Mouse (Mus musculus): ENCODE results near the gene Nop2. TPM values are rescaled to one million over a fixed set of nuclear protein-coding genes. Genes with fewer than 3 reads are reported as not detected.

Nop2 gene
- polyA plus RNA-seq, 1 experiment from 2014 or later, result 45.0 TPM

DNA sequence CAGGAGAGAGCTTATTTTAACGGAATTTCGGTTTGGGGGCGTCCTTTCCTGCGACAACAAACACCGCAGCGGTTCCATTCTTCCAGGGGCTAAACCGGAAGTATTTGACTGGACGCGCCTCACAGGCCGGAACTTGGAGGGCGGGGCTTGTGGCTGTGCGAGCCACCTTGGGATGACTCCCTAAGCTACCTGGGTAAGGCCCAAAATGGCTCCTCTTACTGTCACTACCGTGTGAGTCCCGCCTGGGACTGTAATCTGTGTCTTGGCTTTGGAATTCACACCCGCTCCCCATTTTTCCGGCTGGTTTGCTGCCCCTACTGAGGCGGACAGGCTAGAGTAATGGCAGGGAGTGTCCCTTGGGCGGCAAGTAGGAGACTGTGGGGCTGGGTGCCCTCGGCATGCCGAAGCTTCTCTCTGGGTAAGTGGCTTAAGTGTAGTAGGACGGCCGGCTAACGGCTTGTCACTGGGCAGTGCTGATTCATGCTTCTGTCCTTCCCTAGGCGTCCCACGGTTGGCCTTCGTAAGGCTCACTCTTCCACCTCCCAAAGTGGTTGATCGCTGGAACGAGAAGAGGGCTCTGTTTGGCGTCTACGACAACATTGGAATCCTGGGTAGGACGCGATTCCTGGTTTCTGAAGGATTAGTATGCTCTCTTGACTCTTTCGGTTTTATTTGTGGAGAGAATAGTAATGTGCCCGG, 60.5 kb downstream of the Nop2 start:
- Histone ChIP-seq H3K9ac (replicated peaks; ENCODE audit: low read depth, low read length) (peak overlapping the region; percentile 70), H3K9me3 (ENCODE audit: control insufficient read depth, low read length) (no peaks in the 10 kb centered on the region), H3K27me3 (ENCODE audit: control insufficient read depth, insufficient read depth, low read length) (no peaks in the 10 kb centered on the region), H3K27ac (ENCODE audit: low read depth, low read length) (peak overlapping the region; percentile 97), H3K4me1 (ENCODE audit: control insufficient read depth, insufficient read depth, low read length) (peaks cover 6% of the 10 kb centered on the region; the same call in 1 of the 2 replicates), H3K36me3 (ENCODE audit: control insufficient read depth, insufficient read depth, low read length) (peaks cover 12% of the 10 kb centered on the region), H3K4me3 (ENCODE audit: low read depth, low read length) (peak overlapping the region; percentile 66), H3K4me2 (ENCODE audit: low read depth, low read length) (peak overlapping the region; percentile 90)
- WGBS, result under 1% methylated on average over 34 of the region's 34 CpGs
- ATAC-seq (ENCODE audit: low read depth), result peak; percentile 96

GRCm38 (mm10) chr6:125192841-125193240, 61.1 kb downstream of the Nop2 start:
- H3K36me3 ChIP-seq (ENCODE audit: control insufficient read depth, insufficient read depth, low read length), result peaks cover 6% of the 10 kb centered on the region; the same call in 1 of the 2 replicates
- no peaks in the 10 kb centered on the region for H3K27me3 ChIP-seq (ENCODE audit: control insufficient read depth, insufficient read depth, low read length)
- ATAC-seq (ENCODE audit: low read depth), result no peak
- 48% methylated on average over 5 of the region's 5 CpGs for WGBS
- no peaks in the 10 kb centered on the region for H3K9me3 ChIP-seq (ENCODE audit: control insufficient read depth, low read length)
- peak overlapping the region; percentile 70 for H3K9ac ChIP-seq (replicated peaks; ENCODE audit: low read depth, low read length)
- peak overlapping the region; percentile 90 for H3K4me2 ChIP-seq (ENCODE audit: low read depth, low read length)
- H3K27ac ChIP-seq (ENCODE audit: low read depth, low read length), result peak overlapping the region; percentile 97
- H3K4me3 ChIP-seq (ENCODE audit: low read depth, low read length), result peak overlapping the region; percentile 66
- peaks cover 6% of the 10 kb centered on the region; the same call in 1 of the 2 replicates for H3K4me1 ChIP-seq (ENCODE audit: control insufficient read depth, insufficient read depth, low read length)

GRCm38 (mm10) chr6:125193390-125193789, 61.7 kb downstream of the Nop2 start:
- H3K4me2 ChIP-seq (ENCODE audit: low read depth, low read length), result no peak overlapping the region
- 76% methylated on average over 7 of the region's 7 CpGs for WGBS
- no peaks in the 10 kb centered on the region for H3K27me3 ChIP-seq (ENCODE audit: control insufficient read depth, insufficient read depth, low read length)
- no peaks in the 10 kb centered on the region for H3K9me3 ChIP-seq (ENCODE audit: control insufficient read depth, low read length)
- H3K4me3 ChIP-seq (ENCODE audit: low read depth, low read length), result no peak overlapping the region
- H3K36me3 ChIP-seq (ENCODE audit: control insufficient read depth, insufficient read depth, low read length), result 0 out of 2 replicates have a peak, but pooled peaks cover 5% of the 10 kb centered on the region
- peaks cover 6% of the 10 kb centered on the region; the same call in 1 of the 2 replicates for H3K4me1 ChIP-seq (ENCODE audit: control insufficient read depth, insufficient read depth, low read length)
- H3K27ac ChIP-seq (ENCODE audit: low read depth, low read length), result no peak overlapping the region
- ATAC-seq (ENCODE audit: low read depth), result no peak
- no peak overlapping the region for H3K9ac ChIP-seq (replicated peaks; ENCODE audit: low read depth, low read length)

Small RNA genes lying within 50 kb of the gene (microRNA-seq; reads per million reads assigned to microRNA genes)
- gene Mir7045, result not detected

Other genes starting within 250 kb of the Nop2 start
- 0.12 TPM in 1 of 2 replicates, not detected in the other for gene Cd4, start 243.7 kb upstream of the Nop2 start, polyA plus RNA-seq (2014; fragmentation: Nextera tagmentation; extraction: Ambion mirVana)
- 2.6 and 3.4 TPM in 2 replicates for gene Lag3, start 220.2 kb upstream of the Nop2 start, polyA plus RNA-seq (2014; fragmentation: Nextera tagmentation; extraction: Ambion mirVana)
- 664 and 670 TPM in 2 replicates for gene Ptms, start 211.8 kb upstream of the Nop2 start, polyA plus RNA-seq (2014; fragmentation: Nextera tagmentation; extraction: Ambion mirVana)
- 560 and 584 TPM in 2 replicates for gene Mlf2, start 200.5 kb upstream of the Nop2 start, polyA plus RNA-seq (2014; fragmentation: Nextera tagmentation; extraction: Ambion mirVana)
- 89.5 and 93.8 TPM in 2 replicates for gene Cops7a, start 166.4 kb upstream of the Nop2 start, polyA plus RNA-seq (2014; fragmentation: Nextera tagmentation; extraction: Ambion mirVana)
- 41.3 and 62.3 TPM in 2 replicates for gene Pianp, start 135.2 kb upstream of the Nop2 start, polyA plus RNA-seq (2014; fragmentation: Nextera tagmentation; extraction: Ambion mirVana)
- 12.3 and 16.5 TPM in 2 replicates for gene Zfp384, start 122.8 kb upstream of the Nop2 start, polyA plus RNA-seq (2014; fragmentation: Nextera tagmentation; extraction: Ambion mirVana)
- gene Ing4, start 92.1 kb upstream of the Nop2 start, polyA plus RNA-seq (2014; fragmentation: Nextera tagmentation; extraction: Ambion mirVana), result 105 and 116 TPM in 2 replicates
- gene Acrbp, start 82.2 kb upstream of the Nop2 start, polyA plus RNA-seq (2014; fragmentation: Nextera tagmentation; extraction: Ambion mirVana), result 16.8 and 19.8 TPM in 2 replicates
- gene Lpar5, start 64.0 kb upstream of the Nop2 start, polyA plus RNA-seq (2014; fragmentation: Nextera tagmentation; extraction: Ambion mirVana), result 0.70 and 0.91 TPM in 2 replicates
- 72.1 and 82.2 TPM in 2 replicates for gene Chd4, start 35.9 kb upstream of the Nop2 start, polyA plus RNA-seq (2014; fragmentation: Nextera tagmentation; extraction: Ambion mirVana)
- gene Iffo1, start 13.3 kb downstream of the Nop2 start, polyA plus RNA-seq (2014; fragmentation: Nextera tagmentation; extraction: Ambion mirVana), result 18.3 and 18.5 TPM in 2 replicates
- gene Gapdh, start 34.6 kb downstream of the Nop2 start, polyA plus RNA-seq (2014; fragmentation: Nextera tagmentation; extraction: Ambion mirVana), result 1,265 and 1,492 TPM in 2 replicates
- 22.6 and 46.4 TPM in 2 replicates for gene Ncapd2, start 59.8 kb downstream of the Nop2 start, polyA plus RNA-seq (2014; fragmentation: Nextera tagmentation; extraction: Ambion mirVana)
- gene Mrpl51, start 59.9 kb downstream of the Nop2 start, polyA plus RNA-seq (2014; fragmentation: Nextera tagmentation; extraction: Ambion mirVana), result 135 and 138 TPM in 2 replicates
- gene Vamp1, start 83.6 kb downstream of the Nop2 start, polyA plus RNA-seq (2014; fragmentation: Nextera tagmentation; extraction: Ambion mirVana), result 14.1 and 21.2 TPM in 2 replicates
- 5.0 and 5.1 TPM in 2 replicates for gene Tapbpl, start 100.0 kb downstream of the Nop2 start, polyA plus RNA-seq (2014; fragmentation: Nextera tagmentation; extraction: Ambion mirVana)
- 1.0 and 2.5 TPM in 2 replicates for gene Cd27, start 105.1 kb downstream of the Nop2 start, polyA plus RNA-seq (2014; fragmentation: Nextera tagmentation; extraction: Ambion mirVana)
- not detected in 2 replicates for gene Tuba3a, start 154.1 kb downstream of the Nop2 start, polyA plus RNA-seq (2014; fragmentation: Nextera tagmentation; extraction: Ambion mirVana)
- gene Ltbr, start 182.0 kb downstream of the Nop2 start, polyA plus RNA-seq (2014; fragmentation: Nextera tagmentation; extraction: Ambion mirVana), result 11.0 and 14.8 TPM in 2 replicates
- 0.67 and 0.77 TPM in 2 replicates for gene Scnn1a, start 188.8 kb downstream of the Nop2 start, polyA plus RNA-seq (2014; fragmentation: Nextera tagmentation; extraction: Ambion mirVana)
- gene Tnfrsf1a, start 217.5 kb downstream of the Nop2 start, polyA plus RNA-seq (2014; fragmentation: Nextera tagmentation; extraction: Ambion mirVana), result 6.5 and 15.0 TPM in 2 replicates
- 0.09 and 0.13 TPM in 2 replicates for gene Plekhg6, start 248.9 kb downstream of the Nop2 start, polyA plus RNA-seq (2014; fragmentation: Nextera tagmentation; extraction: Ambion mirVana)

Data from neural tube, embryonic 14.5 days (tissue).